Comparison of ENCODE assay signal across 20 mouse cellular contexts in genomic region chr6:127577688-127578087, GRCm38 (mm10). TPM values are rescaled to one million over a fixed set of nuclear protein-coding genes. Genes with fewer than 3 reads are reported as not detected.
DNase-seq lines count a peak whose midpoint lies in the region; ATAC-seq and TF ChIP-seq lines count a peak whose summit lies in the region.
"Had no signal": no experiment of that assay in that cellular context is flagged by ENCODE, and none has a peak within 500 bp of the region (broad histone marks: within the 10 kb centered on the region; RNA-seq: fewer than 3 reads in every experiment).

No protein-coding gene starts in this region.

- H3K9me3 ChIP-seq in intestine, postnatal 0 days (ENCODE audit: control insufficient read depth): no peaks in the 10 kb centered on the region
- H3K9me3 ChIP-seq in intestine, embryonic 15.5 days: no peaks in the 10 kb centered on the region
- H3K9me3 ChIP-seq in liver, postnatal 0 days (ENCODE audit: low read length): no peaks in the 10 kb centered on the region
- no peaks in the 10 kb centered on the region for H3K9me3 ChIP-seq in hindbrain, embryonic 12.5 days (replicated peaks)
- H3K9me3 ChIP-seq: heart, embryonic 15.5 days; hindbrain, embryonic 10.5 days; midbrain, embryonic 10.5 days had no signal

- H3K9ac ChIP-seq in intestine, postnatal 0 days (ENCODE audit: low read depth, low read length): no peak overlapping the region
- H3K9ac ChIP-seq in intestine, embryonic 15.5 days: no peak overlapping the region
- no peak overlapping the region for H3K9ac ChIP-seq in liver, postnatal 0 days (replicated peaks)
- no peak overlapping the region for H3K9ac ChIP-seq in hindbrain, embryonic 12.5 days
- H3K9ac ChIP-seq: heart, embryonic 15.5 days had no signal

- H3K27ac ChIP-seq in intestine, postnatal 0 days (ENCODE audit: low read depth, low read length): no peak overlapping the region
- H3K27ac ChIP-seq in intestine, embryonic 15.5 days: no peak overlapping the region
- peak overlapping the region; percentile 18; the same call in 1 of the 2 replicates for H3K27ac ChIP-seq in liver, postnatal 0 days (ENCODE audit: low read depth)
- no peak overlapping the region for H3K27ac ChIP-seq in hindbrain, embryonic 12.5 days
- H3K27ac ChIP-seq: heart, embryonic 15.5 days; hindbrain, embryonic 10.5 days; midbrain, embryonic 10.5 days had no signal

- H3K4me2 ChIP-seq in intestine, postnatal 0 days (replicated peaks; ENCODE audit: low read depth): no peak overlapping the region
- no peak overlapping the region for H3K4me2 ChIP-seq in intestine, embryonic 15.5 days (replicated peaks)
- peak overlapping the region; percentile 47 for H3K4me2 ChIP-seq in liver, postnatal 0 days (ENCODE audit: low read depth, low read length)
- no peak overlapping the region for H3K4me2 ChIP-seq in hindbrain, embryonic 12.5 days (replicated peaks)
- H3K4me2 ChIP-seq: heart, embryonic 15.5 days had no signal

- H3K36me3 ChIP-seq in intestine, postnatal 0 days (ENCODE audit: control insufficient read depth, insufficient read depth): no peaks in the 10 kb centered on the region
- H3K36me3 ChIP-seq in intestine, embryonic 15.5 days: no peaks in the 10 kb centered on the region
- no peaks in the 10 kb centered on the region for H3K36me3 ChIP-seq in liver, postnatal 0 days (replicated peaks; ENCODE audit: insufficient read depth, low read length)
- no peaks in the 10 kb centered on the region for H3K36me3 ChIP-seq in hindbrain, embryonic 12.5 days
- H3K36me3 ChIP-seq: G1E; heart, embryonic 15.5 days; hindbrain, embryonic 10.5 days; midbrain, embryonic 10.5 days had no signal

- DNase-seq in MEL-GATA-1-ER (ENCODE audit: extremely low read depth, low read depth): peak; percentile 17
- peak; percentile 57 for DNase-seq in liver
- peak; percentile 31 for DNase-seq in liver, postnatal 0 days
- no peak for DNase-seq in urinary bladder, postnatal 36 days (ENCODE audit: low spot score in 2 of 2)
- no peak for DNase-seq in right cerebral cortex, postnatal 25 days
- DNase-seq: cerebellum, adult 2 months; gastrocnemius, postnatal 36 days; left cerebral cortex, postnatal 4 days; lung, postnatal 10 days; retina, postnatal 1 day; right cerebral cortex, postnatal 4 days; thymus, postnatal 4 days had no signal

- H3K4me3 ChIP-seq in intestine, postnatal 0 days (ENCODE audit: low read depth, low read length): no peak overlapping the region
- no peak overlapping the region for H3K4me3 ChIP-seq in intestine, embryonic 15.5 days (replicated peaks)
- H3K4me3 ChIP-seq in liver, postnatal 0 days (ENCODE audit: low read depth, low read length): peak overlapping the region; percentile 14; the same call in 1 of the 2 replicates
- H3K4me3 ChIP-seq in hindbrain, embryonic 12.5 days: no peak overlapping the region
- H3K4me3 ChIP-seq: heart, embryonic 15.5 days; hindbrain, embryonic 10.5 days; midbrain, embryonic 10.5 days had no signal

- TF ChIP-seq CTCF in intestine, postnatal 0 days (IDR thresholded peaks at IDR 0.05; ENCODE audit: low read depth): no peak
- no peak for TF ChIP-seq CTCF in liver, postnatal 0 days (IDR thresholded peaks at IDR 0.05; ENCODE audit: low read depth)

- TF ChIP-seq EP300 in liver, postnatal 0 days (IDR thresholded peaks at IDR 0.05; ENCODE audit: low read depth): peak; percentile 75; the same call in 1 of the 2 replicates

- H3K27me3 ChIP-seq in intestine, postnatal 0 days (replicated peaks; ENCODE audit: control insufficient read depth, insufficient read depth, low read length): no peaks in the 10 kb centered on the region
- H3K27me3 ChIP-seq in intestine, embryonic 15.5 days (replicated peaks): no peaks in the 10 kb centered on the region
- no peaks in the 10 kb centered on the region for H3K27me3 ChIP-seq in liver, postnatal 0 days (ENCODE audit: insufficient read depth, low read length)
- H3K27me3 ChIP-seq in hindbrain, embryonic 12.5 days: no peaks in the 10 kb centered on the region
- H3K27me3 ChIP-seq: heart, embryonic 15.5 days had no signal

- H3K4me1 ChIP-seq in intestine, postnatal 0 days (replicated peaks; ENCODE audit: control insufficient read depth, insufficient read depth, low read length): no peaks in the 10 kb centered on the region; the same call in 1 of the 2 replicates
- peaks cover 12% of the 10 kb centered on the region for H3K4me1 ChIP-seq in intestine, embryonic 15.5 days (replicated peaks)
- H3K4me1 ChIP-seq in liver, postnatal 0 days (ENCODE audit: insufficient read depth): peaks cover 21% of the 10 kb centered on the region; the same call in 1 of the 2 replicates
- H3K4me1 ChIP-seq in hindbrain, embryonic 12.5 days: peaks cover 11% of the 10 kb centered on the region

- 83% methylated on average over 4 of the region's 4 CpGs for WGBS in intestine, postnatal 0 days
- WGBS in intestine, embryonic 15.5 days: 76% methylated on average over 4 of the region's 4 CpGs
- WGBS in liver, postnatal 0 days (ENCODE audit: insufficient replicate concordance): 42% methylated on average over 4 of the region's 4 CpGs
- 74% methylated on average over 4 of the region's 4 CpGs for WGBS in hindbrain, embryonic 12.5 days

- peak; percentile 34; the same call in 1 of the 2 replicates for ATAC-seq in intestine, postnatal 0 days
- no peak for ATAC-seq in intestine, embryonic 15.5 days
- peak; percentile 89 for ATAC-seq in liver, postnatal 0 days
- no peak for ATAC-seq in hindbrain, embryonic 12.5 days (ENCODE audit: low FRiP score)
- ATAC-seq: forebrain, embryonic 16.5 days had no signal

RNA-seq across cellular contexts. Expression of gene Cracr2a, which starts 16.6 kb away (rescaled TPM):
- 1.1 and 1.3 TPM in 2 replicates for polyA plus RNA-seq in intestine, postnatal 0 days (2015; fragmentation: Nextera tagmentation; extraction: Ambion mirVana)
- polyA plus RNA-seq in intestine, embryonic 15.5 days (2015; fragmentation: Nextera tagmentation; extraction: Ambion mirVana): 2.2 and 2.5 TPM in 2 replicates
- 0.31 and 0.47 TPM in 2 replicates for polyA plus RNA-seq in liver, postnatal 0 days (2015; fragmentation: Nextera tagmentation; extraction: Ambion mirVana)
- polyA plus RNA-seq in hindbrain, embryonic 12.5 days (2016; fragmentation: Nextera tagmentation; extraction: Ambion mirVana): 0.85 and 1.6 TPM in 2 replicates
- polyA plus RNA-seq: G1E had no signal

Comparison
In these comparisons a context has a peak if more than half of its experiments do, and no peak if none do; other contexts are left out.
1. ATAC-seq: peak in intestine, postnatal 0 days (single experiment) and liver, postnatal 0 days (single experiment); none in intestine, embryonic 15.5 days (single experiment) and hindbrain, embryonic 12.5 days (single experiment).
2. DNase-seq: peak in MEL-GATA-1-ER (single experiment), liver (single experiment) and liver, postnatal 0 days (single experiment); none in urinary bladder, postnatal 36 days (0 of 2) and right cerebral cortex, postnatal 25 days (single experiment).